Mouse (Mus musculus) heart, embryonic 16.5 days (tissue): ENCODE measurements around the gene Uchl4. TPM values are rescaled to one million over a fixed set of nuclear protein-coding genes. Genes with fewer than 3 reads are reported as not detected.
A peak's percentile ranks its signal among the peaks of the same experiment; 100 is the strongest.

Experiments
- ATAC-seq: fragments of 200-750 bp; cut with Nextera tagmentation; replicated peaks from 2 replicates; pipeline ENCODE4 v1.8.0; 2017; ENCODE audit warnings: moderate number of reproducible peaks; ENCODE audit not compliant: insufficient read depth, low FRiP score; ENCODE audit errors: extremely low read depth
- H3K27ac ChIP-seq: fragments of 300-500 bp; sonication (generic); 2 replicates; pipeline ENCODE4 v1.5.1; 2014; ENCODE audit warnings: mild to moderate bottlenecking, low read length, control low read depth, moderate library complexity
- H3K27me3 ChIP-seq: fragments of 300-500 bp; sonication (generic); 2 replicates; pipeline ENCODE4 v1.6.1; 2014; ENCODE audit warnings: low read length, mixed read lengths; ENCODE audit not compliant: control insufficient read depth, insufficient read depth
- H3K36me3 ChIP-seq: fragments of 300-500 bp; sonication (generic); 2 replicates; pipeline ENCODE4 v1.6.1; 2014; ENCODE audit not compliant: control insufficient read depth, insufficient read depth
- H3K4me1 ChIP-seq: fragments of 300-500 bp; sonication (generic); 2 replicates; pipeline ENCODE4 v1.6.1; 2014; ENCODE audit warnings: low read length, mixed read lengths; ENCODE audit not compliant: control insufficient read depth, insufficient read depth
- H3K4me2 ChIP-seq: fragments of 300-500 bp; sonication (generic); 2 replicates; pipeline ENCODE4 v1.6.1; 2014; ENCODE audit warnings: low read depth, mild to moderate bottlenecking, control low read depth, low read length
- H3K4me3 ChIP-seq: fragments of 300-500 bp; sonication (generic); 2 replicates; pipeline ENCODE4 v1.5.1; 2014; ENCODE audit warnings: mild to moderate bottlenecking, control low read depth, low read length
- H3K9ac ChIP-seq: fragments of 300-500 bp; sonication (generic); 2 replicates; pipeline ENCODE4 v1.6.1; 2014; ENCODE audit warnings: low read length, control low read depth
- H3K9me3 ChIP-seq: fragments of 300-500 bp; sonication (generic); replicated peaks from 2 replicates; pipeline ENCODE4 v1.6.1; 2016; ENCODE audit warnings: low read length; ENCODE audit not compliant: control insufficient read depth
- WGBS: fragments of 180-500 bp; shearing (Covaris S2); extraction: QIAGEN DNeasy Blood & Tissue Kit; methylation state at CpG from one replicate; pipeline ENCODE4 v1.1.7; 2014; 5-methylcytosine and 5-hydroxymethylcytosine counted together
- polyA plus RNA-seq: library from polyadenylated mRNA; unstranded; fragments of >200 nt; fragmentation: Nextera tagmentation; extraction: Ambion mirVana; gene quantifications from 2 replicates; pipeline ENCODE4 v1.2.1, GENCODE M21; 2015

Gene Uchl4
- polyA plus RNA-seq, 1 experiment from 2014 or later: 3.4 TPM

DNA sequence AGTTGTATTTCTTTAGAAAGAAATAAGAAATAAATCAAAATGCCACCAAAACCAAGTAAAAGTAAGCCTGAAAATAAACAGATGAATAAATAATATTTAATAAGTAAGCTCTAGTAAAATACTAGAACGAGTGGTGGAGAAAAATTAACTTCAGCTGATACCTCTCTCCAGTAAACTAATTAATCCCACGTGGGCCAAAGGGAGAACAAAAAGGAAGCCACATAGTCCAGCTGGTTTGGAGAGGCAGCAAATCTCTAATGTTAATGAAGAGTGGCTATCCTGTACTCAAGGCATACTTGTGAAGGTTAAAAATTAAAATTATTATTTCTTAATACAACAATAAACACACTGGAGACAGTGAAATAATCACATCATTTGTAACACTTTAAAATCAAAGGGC, 5.1 kb downstream of the Uchl4 start:
- H3K27ac ChIP-seq: no peak overlapping the region
- no peaks in the 10 kb centered on the region for H3K27me3 ChIP-seq
- no peak for ATAC-seq
- no peaks in the 10 kb centered on the region for H3K9me3 ChIP-seq
- H3K9ac ChIP-seq: no peak overlapping the region
- no peak overlapping the region for H3K4me2 ChIP-seq
- H3K4me1 ChIP-seq: peaks cover 8% of the 10 kb centered on the region
- H3K36me3 ChIP-seq: no peaks in the 10 kb centered on the region
- 43% methylated on average over 2 of the region's 2 CpGs for WGBS
- no peak overlapping the region for H3K4me3 ChIP-seq

DNA sequence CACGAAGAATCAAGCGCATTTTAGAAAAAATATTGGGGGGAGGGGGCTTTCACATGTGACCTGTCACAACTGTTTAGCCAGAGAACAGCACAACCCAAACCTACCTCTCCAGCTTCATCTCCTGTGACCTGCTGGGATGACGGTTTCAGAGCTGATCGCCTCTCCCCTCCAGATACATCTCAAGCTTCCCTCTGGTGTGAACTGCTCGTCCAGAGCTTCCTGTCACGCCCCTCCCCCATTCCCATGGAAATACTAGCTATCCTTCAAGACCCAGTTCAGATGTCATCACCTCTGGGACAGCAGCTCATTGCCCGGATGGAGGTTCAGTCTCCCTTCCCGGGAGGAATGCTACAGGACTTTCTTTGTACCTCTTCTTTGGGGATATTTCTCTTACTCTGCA, 5.7 kb downstream of the Uchl4 start:
- Histone ChIP-seq H3K9ac (0 out of 2 replicates have a peak overlapping the region, but pooled peaks have one; percentile 0), H3K9me3 (no peaks in the 10 kb centered on the region), H3K36me3 (no peaks in the 10 kb centered on the region), H3K4me3 (0 out of 2 replicates have a peak overlapping the region, but pooled peaks have one; percentile 6), H3K4me2 (peak overlapping the region; percentile 31; the same call in 1 of the 2 replicates), H3K27me3 (no peaks in the 10 kb centered on the region), H3K27ac (0 out of 2 replicates have a peak overlapping the region, but pooled peaks have one; percentile 2), H3K4me1 (peaks cover 8% of the 10 kb centered on the region)
- WGBS: 19% methylated on average over 8 of the region's 8 CpGs
- no peak for ATAC-seq

DNA sequence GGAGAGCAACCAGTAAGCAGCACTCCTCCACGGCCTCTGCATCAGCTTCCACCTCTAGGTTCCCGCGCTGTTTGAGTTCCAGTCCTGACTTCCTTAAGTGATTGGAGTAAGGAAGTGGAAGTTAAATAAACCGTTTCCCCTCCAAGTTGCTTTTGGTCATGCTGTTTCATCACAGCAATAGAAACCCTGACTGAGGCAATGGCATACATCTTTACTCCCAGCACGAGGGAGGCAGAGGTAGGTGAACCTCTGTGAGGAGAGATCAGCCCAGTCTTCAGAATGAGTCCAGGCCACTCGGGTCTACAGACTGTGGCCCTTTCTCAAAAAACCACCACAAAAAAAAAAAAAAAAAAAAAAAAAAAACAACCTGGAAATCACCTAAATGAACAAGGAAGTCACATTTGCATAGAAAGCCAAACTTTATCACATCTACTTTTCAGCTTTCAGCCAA, 7.4 kb downstream of the Uchl4 start:
- peaks cover 8% of the 10 kb centered on the region for H3K4me1 ChIP-seq
- no peak for ATAC-seq
- no peak overlapping the region for H3K4me2 ChIP-seq
- peaks cover 2% of the 10 kb centered on the region; the same call in 1 of the 2 replicates for H3K36me3 ChIP-seq
- H3K27me3 ChIP-seq: no peaks in the 10 kb centered on the region
- H3K4me3 ChIP-seq: no peak overlapping the region
- no peak overlapping the region for H3K27ac ChIP-seq
- H3K9me3 ChIP-seq: no peaks in the 10 kb centered on the region
- WGBS: 59% methylated on average over 6 of the region's 6 CpGs
- H3K9ac ChIP-seq: no peak overlapping the region

DNA sequence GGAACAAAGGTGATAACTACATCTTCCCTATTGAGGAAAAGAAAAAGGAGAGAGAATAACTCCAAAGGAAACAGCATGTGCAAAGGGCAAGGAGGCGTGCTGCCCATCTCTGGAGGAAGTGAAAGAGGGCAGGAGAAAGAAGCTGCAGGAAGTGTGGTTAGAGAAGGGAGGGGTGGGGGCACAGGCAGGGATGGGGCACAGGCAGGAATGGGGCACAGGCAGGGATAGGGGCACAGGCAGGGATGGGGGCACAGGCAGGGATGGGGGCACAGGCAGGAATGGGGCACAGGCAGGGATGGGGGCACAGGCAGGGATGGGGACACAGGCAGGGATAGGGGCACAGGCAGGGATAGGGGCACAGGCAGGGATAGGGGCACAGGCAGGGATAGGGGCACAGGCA, 14.4 kb downstream of the Uchl4 start:
- no peak overlapping the region for H3K4me2 ChIP-seq
- H3K36me3 ChIP-seq: peaks cover 2% of the 10 kb centered on the region; the same call in 1 of the 2 replicates
- WGBS: 89% methylated on average over 1 of the region's 1 CpGs
- H3K9me3 ChIP-seq: no peaks in the 10 kb centered on the region
- H3K27ac ChIP-seq: no peak overlapping the region
- peaks cover 22% of the 10 kb centered on the region for H3K4me1 ChIP-seq
- no peak for ATAC-seq
- no peak overlapping the region for H3K4me3 ChIP-seq
- no peaks in the 10 kb centered on the region for H3K27me3 ChIP-seq
- H3K9ac ChIP-seq: no peak overlapping the region

DNA sequence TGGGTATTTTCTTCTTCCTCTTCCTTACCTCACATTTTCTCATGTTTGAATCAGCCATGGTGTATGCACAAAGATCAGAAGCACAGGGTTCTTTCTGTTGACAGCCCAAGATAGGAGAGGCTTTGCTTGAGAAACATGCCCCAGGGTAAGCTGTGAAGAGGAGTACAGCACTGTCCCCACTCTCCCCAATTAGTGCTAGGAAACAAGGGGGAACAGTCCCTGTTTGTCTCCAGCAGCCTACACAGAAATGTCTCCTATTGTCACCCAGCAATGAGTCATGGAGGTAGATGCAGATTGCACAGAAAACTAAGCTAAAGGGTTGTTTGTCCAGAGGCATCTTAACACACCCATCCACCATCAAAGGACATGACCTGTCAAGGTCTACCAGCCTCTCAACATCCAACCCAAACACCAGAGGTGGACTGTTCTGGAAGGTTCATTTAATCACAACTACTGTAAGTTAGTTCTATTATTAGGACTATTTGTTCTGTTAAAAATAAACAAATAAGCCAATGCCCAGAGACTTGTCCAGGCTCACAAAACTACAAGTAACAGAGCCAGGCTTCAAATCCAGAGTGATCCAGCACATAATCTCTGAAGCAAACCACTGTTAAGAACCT, 15.2 kb downstream of the Uchl4 start:
- H3K27ac ChIP-seq: no peak overlapping the region
- no peak overlapping the region for H3K4me2 ChIP-seq
- peaks cover 2% of the 10 kb centered on the region; the same call in 1 of the 2 replicates for H3K36me3 ChIP-seq
- no peak for ATAC-seq
- H3K4me1 ChIP-seq: peaks cover 22% of the 10 kb centered on the region
- no peaks in the 10 kb centered on the region for H3K9me3 ChIP-seq
- H3K27me3 ChIP-seq: no peaks in the 10 kb centered on the region
- no peak overlapping the region for H3K4me3 ChIP-seq
- H3K9ac ChIP-seq: no peak overlapping the region

DNA sequence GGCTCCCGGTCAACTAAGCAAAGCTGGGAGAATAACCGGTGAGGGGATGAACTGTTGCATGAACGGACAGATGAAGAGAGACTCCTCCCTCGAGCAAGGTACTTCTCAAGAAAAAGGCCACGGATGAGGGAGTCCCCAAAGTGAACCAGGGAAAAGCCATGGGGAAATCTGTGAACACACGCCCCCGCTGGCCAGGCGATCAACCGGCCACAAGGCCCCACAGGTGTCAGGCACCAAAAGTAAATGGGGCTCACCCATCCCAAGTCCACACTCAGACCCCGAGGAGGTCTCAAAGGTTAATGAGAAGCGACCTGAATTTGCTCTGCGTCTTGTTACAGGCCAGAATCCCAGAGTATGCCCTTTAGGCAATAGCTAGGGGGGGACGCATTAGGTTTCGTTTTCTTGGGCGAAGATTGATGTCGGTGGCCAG, 17.6 kb downstream of the Uchl4 start:
- no peak for ATAC-seq
- H3K4me3 ChIP-seq: peak overlapping the region; percentile 70
- no peaks in the 10 kb centered on the region for H3K9me3 ChIP-seq
- 0% methylated on average over 16 of the region's 16 CpGs for WGBS
- no peaks in the 10 kb centered on the region for H3K36me3 ChIP-seq
- H3K27ac ChIP-seq: peak overlapping the region; percentile 84
- no peaks in the 10 kb centered on the region for H3K27me3 ChIP-seq
- peak overlapping the region; percentile 90 for H3K4me2 ChIP-seq
- H3K4me1 ChIP-seq: peaks cover 22% of the 10 kb centered on the region
- peak overlapping the region; percentile 81 for H3K9ac ChIP-seq

DNA sequence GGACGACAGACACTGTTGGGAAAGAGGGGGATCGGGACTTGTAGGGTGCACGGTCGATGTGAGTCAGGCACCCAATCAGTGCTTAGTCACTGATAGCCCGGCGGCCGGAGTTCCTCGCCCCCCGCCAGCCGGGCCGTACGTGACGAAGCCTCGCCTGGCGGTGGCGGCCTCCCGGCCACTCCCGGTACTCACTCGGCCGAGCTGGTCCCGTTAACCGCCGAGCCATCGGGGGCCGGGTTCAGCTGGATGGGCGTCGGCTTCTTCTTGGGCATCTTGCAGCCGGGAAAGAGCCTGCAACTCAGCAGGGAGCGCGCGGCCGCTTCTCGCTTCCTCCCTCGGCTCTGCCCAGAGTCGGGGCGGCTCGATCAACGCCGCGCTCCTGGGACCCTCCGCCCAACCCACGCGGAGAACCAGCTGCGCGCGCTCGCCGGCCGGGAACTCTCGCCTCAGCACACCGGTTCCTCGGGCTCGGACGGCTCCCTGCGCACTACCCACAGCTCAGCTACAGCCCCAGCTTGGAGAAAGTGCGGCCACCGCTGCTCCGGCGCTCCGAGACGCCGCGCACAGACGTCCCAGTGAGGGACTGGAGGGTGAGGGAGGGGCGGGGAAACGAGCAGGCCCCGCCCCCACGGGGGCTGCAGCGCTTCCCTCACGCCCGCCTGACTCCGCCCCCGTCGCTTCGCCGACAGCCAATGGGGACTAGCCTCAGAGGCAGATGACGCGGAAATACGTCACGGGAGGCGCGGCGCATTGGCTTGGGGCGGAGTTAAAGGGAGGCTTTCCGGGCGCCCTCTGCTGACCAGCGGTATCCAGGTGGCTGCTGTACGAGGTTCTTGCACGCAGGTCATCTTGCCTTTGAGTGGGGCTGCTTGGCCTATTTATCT, 18.3 kb downstream of the Uchl4 start, which contains the start of gene Map2k1:
Gene Map2k1 (minus strand): TSS at position 611 of the 884 bp plus-strand sequence.
- Histone ChIP-seq H3K9ac (peak within 1 kb of the TSS; percentile 81), H3K4me1 (peaks cover 22% of the 10 kb centered on the region), H3K27ac (peak within 1 kb of the TSS; percentile 84), H3K4me2 (peak within 1 kb of the TSS; percentile 90), H3K27me3 (no peaks in the 10 kb centered on the region), H3K9me3 (no peaks in the 10 kb centered on the region), H3K4me3 (peak within 1 kb of the TSS; percentile 70), H3K36me3 (no peaks in the 10 kb centered on the region)
- under 1% methylated on average over 89 of the region's 89 CpGs for WGBS
- peak; percentile 97 for ATAC-seq

DNA sequence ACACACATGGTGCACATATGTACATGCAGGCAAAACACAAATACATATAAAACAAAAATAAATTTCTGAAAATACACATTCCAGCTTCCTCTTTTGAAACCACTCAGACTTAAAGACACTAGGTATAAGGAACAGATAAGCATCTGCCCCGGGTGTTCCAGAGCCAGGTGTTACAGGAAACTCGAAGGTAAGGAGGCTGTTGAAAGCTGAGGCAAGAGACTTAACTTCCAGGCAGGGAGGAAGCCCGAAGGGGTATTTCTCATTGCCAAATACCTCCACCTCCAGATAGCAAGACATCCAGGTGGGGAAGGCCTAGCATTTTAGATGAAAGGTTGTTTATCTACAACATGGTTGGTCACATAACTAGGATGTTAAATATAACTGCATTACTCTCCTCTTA, 20.4 kb downstream of the Uchl4 start:
- Histone ChIP-seq H3K4me2 (no peak overlapping the region), H3K27me3 (no peaks in the 10 kb centered on the region), H3K36me3 (no peaks in the 10 kb centered on the region), H3K4me1 (peaks cover 18% of the 10 kb centered on the region), H3K9me3 (no peaks in the 10 kb centered on the region), H3K4me3 (no peak overlapping the region), H3K9ac (no peak overlapping the region), H3K27ac (no peak overlapping the region)
- ATAC-seq: no peak
- WGBS: 68% methylated on average over 3 of the region's 3 CpGs

DNA sequence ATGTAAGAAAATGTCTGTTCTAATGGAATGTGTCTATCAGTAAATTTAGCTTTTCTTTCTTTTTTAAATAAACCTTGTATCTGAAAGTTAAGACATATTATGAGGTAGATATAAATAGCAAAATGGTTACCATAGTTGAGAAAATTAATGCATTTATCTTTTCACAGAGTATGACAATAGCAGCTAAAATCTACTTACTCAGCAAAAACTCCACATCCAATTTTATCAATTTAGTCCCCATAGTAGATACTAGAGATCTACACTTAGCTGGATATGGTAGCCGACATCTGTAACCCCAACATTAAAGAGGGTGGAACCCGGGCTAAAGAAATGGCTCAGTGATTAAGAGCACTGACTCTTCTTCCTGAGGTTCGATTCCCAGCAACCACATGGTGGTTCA, 21.2 kb downstream of the Uchl4 start:
- Histone ChIP-seq H3K36me3 (no peaks in the 10 kb centered on the region), H3K4me3 (no peak overlapping the region), H3K9ac (no peak overlapping the region), H3K27me3 (no peaks in the 10 kb centered on the region), H3K4me1 (peaks cover 13% of the 10 kb centered on the region), H3K4me2 (no peak overlapping the region), H3K9me3 (no peaks in the 10 kb centered on the region), H3K27ac (no peak overlapping the region)
- ATAC-seq: no peak
- 91% methylated on average over 3 of the region's 3 CpGs for WGBS
